Mouse (Mus musculus): Measurements from ENCODE around the gene Unc45b.

Unc45b gene

GRCm38 (mm10) chr11:82910250-82910649, at the start of gene Unc45b:
Gene Unc45b (plus strand): TSS chr11:82910550.
- no peak for DNase-seq

- no peak for DNase-seq
These were observed 49.6 kb upstream of the Unc45b start for GRCm38 (mm10) chr11:82860759-82861158.

- no peak for DNase-seq
These were observed 48.8 kb upstream of the Unc45b start for GRCm38 (mm10) chr11:82861558-82861957.

GRCm38 (mm10) chr11:82862638-82863037, 47.7 kb upstream of the Unc45b start:
- DNase-seq: no peak

- no peak for DNase-seq
These were observed 47.3 kb upstream of the Unc45b start for GRCm38 (mm10) chr11:82863059-82863458.

GRCm38 (mm10) chr11:82863488-82863931, 46.8 kb upstream of the Unc45b start:
- no peak for DNase-seq

- DNase-seq: no peak
These were observed 44.4 kb upstream of the Unc45b start for GRCm38 (mm10) chr11:82865957-82866356.

- DNase-seq: no peak
These were observed 43.3 kb upstream of the Unc45b start for GRCm38 (mm10) chr11:82866850-82867564.

GRCm38 (mm10) chr11:82867956-82868355, 42.4 kb upstream of the Unc45b start:
- no peak for DNase-seq

GRCm38 (mm10) chr11:82869506-82870172, 40.7 kb upstream of the Unc45b start:
- no peak for DNase-seq

GRCm38 (mm10) chr11:82870173-82871030, 39.9 kb upstream of the Unc45b start:
- peak; percentile 61 to 63 for DNase-seq

- peak; percentile 90 to 93 for DNase-seq
These were observed 39.3 kb upstream of the Unc45b start, which contains the start of gene Rffl for GRCm38 (mm10) chr11:82871031-82871446. Gene Rffl (minus strand): TSS chr11:82871210.

GRCm38 (mm10) chr11:82874924-82875323, 35.4 kb upstream of the Unc45b start:
- DNase-seq: no peak

- no peak for DNase-seq
These were observed 34.7 kb upstream of the Unc45b start for GRCm38 (mm10) chr11:82875631-82876030.

- no peak for DNase-seq
These were observed 32.5 kb upstream of the Unc45b start for GRCm38 (mm10) chr11:82877726-82878344.

GRCm38 (mm10) chr11:82883180-82883579, 27.2 kb upstream of the Unc45b start:
- DNase-seq: no peak

GRCm38 (mm10) chr11:82886559-82886958, 23.8 kb upstream of the Unc45b start:
- DNase-seq: no peak

GRCm38 (mm10) chr11:82888491-82888946, 21.8 kb upstream of the Unc45b start:
- peak; percentile 12 to 17 for DNase-seq

GRCm38 (mm10) chr11:82889524-82890341, 20.6 kb upstream of the Unc45b start:
- DNase-seq: peak in 1 of 2 experiments; percentile 18

GRCm38 (mm10) chr11:82890342-82890762, 20.0 kb upstream of the Unc45b start, which contains the start of gene Rad51d:
Gene Rad51d (minus strand): TSS chr11:82890614.
- DNase-seq: peak; percentile 93 to 95

- no peak for DNase-seq
These were observed 18.4 kb upstream of the Unc45b start, which contains the start of gene Fndc8 for GRCm38 (mm10) chr11:82891936-82892335. Gene Fndc8 (plus strand): TSS chr11:82892124.

Measured in lung, adult 18-20 months (tissue).